Mouse (Mus musculus): Measurements from ENCODE around the gene Hoxa5. TPM values are rescaled to one million over a fixed set of nuclear protein-coding genes. Genes with fewer than 3 reads are reported as not detected.

Hoxa5 gene
- total RNA-seq, 2 experiments from 2014 or later = not detected

DNA sequence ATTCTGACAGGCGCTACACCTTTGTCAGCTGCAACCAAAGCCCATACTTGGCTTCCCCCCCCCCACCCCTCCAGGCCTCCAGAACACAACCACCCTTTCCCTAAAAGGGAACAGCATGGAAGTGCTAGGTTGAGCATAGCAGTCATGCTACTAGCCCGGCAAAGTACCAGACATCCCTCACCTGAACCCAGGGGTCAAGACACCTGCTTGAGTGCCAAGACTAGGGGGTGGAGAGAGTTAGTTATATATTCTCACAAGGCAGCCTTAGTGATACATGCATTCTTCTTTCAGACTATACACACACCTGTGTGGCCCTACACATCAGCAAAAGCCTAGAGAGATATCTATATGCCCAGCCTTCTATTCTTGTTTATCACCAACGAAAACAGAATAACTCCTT, 18.6 kb downstream of the Hoxa5 start:
- intact Hi-C loops (cut with DNase I) = no loop called here
- no peak for DNase-seq (ENCODE audit: low spot score in 2 of 2)

DNA sequence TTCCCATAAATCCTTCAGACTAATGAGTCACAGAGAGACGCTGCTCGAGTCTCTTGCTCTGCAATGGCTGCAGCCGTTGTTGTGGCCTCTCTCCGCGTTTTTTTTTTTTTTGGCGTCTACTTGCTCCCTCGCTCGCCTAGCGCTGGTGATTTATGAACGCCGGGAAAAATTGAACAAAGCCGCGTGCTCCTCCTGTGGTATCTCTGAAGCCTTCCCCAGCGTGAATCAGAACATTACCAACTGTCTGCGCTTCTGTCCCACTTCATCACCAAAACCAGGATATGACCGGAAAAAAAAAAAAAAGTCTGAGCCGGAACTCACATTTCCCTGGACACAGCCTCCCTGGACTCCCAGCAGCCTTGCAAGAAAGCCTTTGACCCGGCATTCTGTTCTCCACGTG, 19.2 kb downstream of the Hoxa5 start:
- no peak for DNase-seq (ENCODE audit: low spot score in 2 of 2)
- intact Hi-C loops (cut with DNase I) = no loop called here

DNA sequence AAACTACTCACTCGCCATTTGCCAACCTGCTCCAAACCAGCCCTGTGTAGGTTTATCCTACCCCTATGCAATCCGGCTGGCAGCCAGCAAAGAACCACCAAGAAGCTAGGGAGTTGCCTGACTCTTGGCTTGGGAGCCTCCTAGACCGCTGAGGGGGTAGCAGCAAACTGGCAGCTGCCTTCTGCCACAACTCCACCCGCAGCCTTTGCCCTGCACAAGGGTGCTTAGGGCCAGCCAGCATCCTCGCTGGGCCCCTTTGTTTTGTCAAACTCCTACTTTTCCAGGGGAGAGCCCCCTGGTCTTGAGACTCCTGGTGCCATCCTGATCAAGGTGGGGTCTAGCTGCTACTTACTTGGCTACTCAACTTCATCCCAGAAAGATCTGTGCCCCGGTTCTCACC, 19.7 kb downstream of the Hoxa5 start:
- intact Hi-C loops (cut with DNase I) = no loop called here
- DNase-seq (ENCODE audit: low spot score in 2 of 2) = no peak

DNA sequence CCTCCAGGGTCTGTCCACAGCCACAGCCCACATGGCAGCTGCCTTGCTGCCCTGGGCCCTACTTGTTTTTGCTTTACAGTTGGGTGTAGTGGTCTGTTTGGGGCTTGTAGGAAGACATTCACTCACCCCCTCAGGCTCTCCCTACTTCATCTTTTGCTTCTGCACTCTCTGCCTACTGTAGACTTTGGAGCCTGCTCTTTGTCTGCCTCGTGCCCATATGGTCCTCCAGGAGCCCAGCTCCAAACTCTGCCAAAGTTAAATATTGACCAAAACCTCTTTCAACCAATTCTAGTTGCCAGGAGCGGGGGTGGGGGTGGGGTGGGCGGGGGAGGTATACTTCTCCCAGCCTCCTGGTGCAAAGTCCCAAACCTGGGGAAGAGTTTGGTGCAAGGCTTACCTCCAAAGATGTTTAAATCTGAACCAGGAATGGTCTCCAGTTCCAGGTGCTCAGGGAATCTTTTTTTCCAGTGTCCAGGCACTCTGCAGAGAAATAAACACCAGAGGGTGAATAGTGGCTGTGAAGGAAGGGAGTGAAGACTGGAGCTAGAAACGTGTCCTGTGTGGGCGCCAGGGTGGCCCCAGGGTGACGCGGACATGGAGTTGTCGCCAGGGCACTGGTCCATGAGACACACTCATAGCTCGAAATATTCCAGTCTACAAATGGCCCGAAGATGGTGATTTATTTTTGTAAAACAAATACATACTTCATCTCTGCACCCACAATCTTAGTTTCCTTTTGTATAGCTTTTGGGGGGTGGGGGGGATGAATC, 20.9 kb downstream of the Hoxa5 start:
- no peak for DNase-seq (ENCODE audit: low spot score in 2 of 2)
- intact Hi-C loops (cut with DNase I) = no loop called here

DNA sequence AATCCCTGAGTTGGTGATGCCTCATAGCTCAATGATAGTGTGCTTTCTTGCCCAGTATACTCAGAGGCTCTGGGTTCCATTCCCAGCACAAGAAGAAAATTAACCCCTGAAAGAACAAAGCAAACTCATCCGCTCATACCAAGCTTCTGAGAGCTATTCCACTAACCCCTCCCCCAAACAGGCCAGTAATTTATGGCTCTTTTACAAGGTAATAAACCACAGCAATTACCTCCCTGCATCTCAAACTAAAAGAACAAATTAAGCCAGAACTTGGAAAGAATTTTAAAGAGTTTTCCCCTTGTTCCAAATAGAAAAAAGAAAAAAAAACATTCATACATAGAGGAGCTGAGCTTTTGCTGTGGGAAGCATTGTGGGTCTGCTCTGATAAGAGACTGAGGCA, 21.6 kb downstream of the Hoxa5 start:
- intact Hi-C loops (cut with DNase I) = no loop called here
- DNase-seq (ENCODE audit: low spot score in 2 of 2) = no peak

DNA sequence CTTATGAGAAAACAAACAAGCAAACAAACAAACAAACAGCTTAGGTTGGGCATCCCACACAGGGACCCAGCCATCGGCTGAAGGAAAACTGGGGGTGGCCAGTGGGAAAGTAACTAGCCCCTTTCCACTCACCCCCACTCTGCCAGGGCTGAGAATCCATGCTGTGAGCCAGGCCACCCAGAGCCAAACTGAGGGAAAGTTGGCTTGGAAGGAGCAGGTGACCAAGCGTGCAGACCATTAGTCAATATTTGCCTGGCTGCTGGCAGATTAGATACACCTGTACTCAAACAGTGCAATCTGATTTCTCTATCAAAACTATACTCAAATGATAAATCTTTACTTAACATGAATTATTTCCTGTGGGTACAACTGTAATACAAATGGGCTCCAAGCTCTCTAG, 22.4 kb downstream of the Hoxa5 start:
- intact Hi-C loops (cut with DNase I) = no loop called here
- DNase-seq (ENCODE audit: low spot score in 2 of 2) = no peak

DNA sequence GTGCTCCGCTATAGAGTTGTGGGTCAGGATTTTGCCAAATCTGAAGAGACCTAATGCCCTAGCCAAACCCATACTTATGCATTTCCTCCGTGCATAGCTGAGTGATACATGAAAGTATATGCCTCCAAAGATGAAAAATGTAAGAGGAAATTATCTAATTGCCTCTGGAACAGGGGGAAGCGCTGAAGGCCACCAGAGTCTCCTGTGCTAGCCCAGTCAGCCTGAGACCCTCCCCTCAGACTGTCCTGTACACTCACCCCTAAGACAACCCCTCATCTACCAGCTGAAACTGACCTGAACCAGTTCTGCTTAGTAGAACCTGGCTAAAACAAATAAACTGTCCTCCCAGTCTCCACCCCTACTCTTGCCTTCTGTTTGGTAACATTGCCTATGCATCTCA, 23.7 kb downstream of the Hoxa5 start:
- no peak for DNase-seq (ENCODE audit: low spot score in 2 of 2)
- intact Hi-C loops (cut with DNase I) = no loop called here

DNA sequence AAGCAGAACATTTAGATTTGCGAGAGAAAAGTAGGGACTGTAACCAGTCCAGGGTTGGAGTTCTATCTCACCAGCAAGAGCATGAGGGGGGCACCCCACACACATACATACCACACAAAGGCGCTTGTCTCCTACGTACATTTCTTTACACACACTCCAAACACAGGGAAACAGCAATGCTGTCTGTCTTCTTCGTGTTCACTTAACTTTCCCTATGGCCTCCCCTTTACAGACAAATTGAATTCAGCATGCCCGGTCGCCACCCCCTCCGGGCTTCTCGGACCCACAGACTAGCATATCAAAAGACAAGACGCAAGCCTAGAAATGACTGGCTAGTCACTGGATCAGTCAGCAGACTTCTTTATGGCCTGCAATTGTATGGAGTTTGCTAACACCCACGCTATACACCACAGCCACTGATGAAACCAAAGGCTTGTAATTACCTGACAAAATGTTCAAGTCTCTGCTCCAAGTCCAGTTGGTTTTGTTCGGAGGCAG, 24.1 kb downstream of the Hoxa5 start:
- DNase-seq (ENCODE audit: low spot score in 2 of 2) = no peak
- intact Hi-C loops (cut with DNase I) = no loop called here

DNA sequence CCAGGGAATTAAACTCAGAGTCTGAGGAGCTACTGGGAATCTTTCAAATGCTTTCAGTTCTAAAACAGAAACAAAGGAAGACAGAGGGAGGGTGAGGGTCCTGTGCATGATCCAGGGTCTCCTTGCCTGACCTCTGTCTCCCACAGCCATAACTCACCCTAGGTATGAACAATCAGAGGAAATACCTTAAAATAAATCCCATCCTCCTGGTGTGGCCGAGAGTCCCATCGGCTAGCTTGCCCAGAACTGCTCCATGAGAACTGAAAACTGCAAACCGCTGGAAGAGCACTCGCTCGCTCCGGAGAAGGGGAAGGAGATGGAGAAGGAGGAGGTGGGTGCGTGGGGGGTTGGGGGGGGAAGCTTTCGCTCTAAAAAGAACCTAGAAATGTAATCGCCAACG, 24.7 kb downstream of the Hoxa5 start:
- intact Hi-C loops (cut with DNase I) = no loop called here
- DNase-seq (ENCODE audit: low spot score in 2 of 2) = no peak

DNA sequence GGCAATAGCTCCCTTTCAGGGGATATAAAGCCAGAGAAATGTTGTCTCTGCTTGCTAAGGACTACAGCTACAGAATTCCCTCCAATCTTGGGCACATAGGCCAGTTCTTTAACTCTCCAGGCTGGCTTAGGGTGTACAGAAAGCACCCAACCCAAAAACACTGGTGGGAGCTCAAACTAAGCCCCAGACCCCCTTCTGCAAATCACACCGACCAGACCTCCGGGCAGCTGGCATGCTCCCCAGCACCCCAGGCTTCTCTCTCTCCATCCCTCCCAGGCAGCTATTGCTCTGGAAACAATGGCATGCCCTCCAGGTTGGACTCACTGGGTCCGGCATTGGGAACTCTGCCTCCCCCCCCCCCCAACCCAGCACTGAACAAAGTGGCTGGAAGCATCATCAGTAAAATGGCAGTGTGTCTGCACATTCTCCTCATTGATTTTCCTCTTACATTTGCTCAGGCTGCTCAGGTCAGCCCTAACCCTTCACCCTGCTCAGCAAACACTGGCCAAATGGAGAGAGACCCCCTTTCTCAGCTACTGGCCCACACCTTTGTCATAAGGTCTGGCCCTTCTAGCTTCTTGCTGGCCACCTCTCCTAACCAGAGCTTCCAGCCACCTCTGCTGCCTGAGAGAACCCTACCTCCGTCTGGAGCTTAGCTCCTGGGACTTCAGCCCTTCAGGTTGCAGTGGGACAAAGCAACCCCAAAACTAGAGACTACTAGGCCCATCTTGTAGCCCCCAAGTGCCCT, 25.3 kb downstream of the Hoxa5 start:
- no peak for DNase-seq (ENCODE audit: low spot score in 2 of 2)
- intact Hi-C loops (cut with DNase I) = no loop called here

DNA sequence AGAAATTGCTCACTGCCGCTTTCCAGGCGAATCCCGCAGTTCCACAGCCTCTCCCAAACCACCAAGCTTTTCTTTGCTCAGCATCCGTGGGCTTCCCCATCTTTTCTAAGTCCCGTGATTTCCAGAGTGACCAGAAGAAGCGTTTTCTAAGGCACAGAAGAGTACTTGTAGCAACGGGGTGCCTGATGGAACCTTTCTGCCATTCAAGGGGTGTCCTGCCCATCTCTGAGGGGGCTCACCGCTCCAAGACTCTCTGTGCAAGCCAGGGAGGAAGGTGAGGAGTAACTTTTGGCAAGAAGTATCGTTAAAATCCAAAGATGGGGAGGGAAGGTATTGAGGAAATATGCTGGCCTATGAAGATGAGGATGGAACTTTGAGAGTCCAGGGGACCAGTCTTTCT, 26.6 kb downstream of the Hoxa5 start:
- DNase-seq (ENCODE audit: low spot score in 2 of 2) = no peak
- intact Hi-C loops (cut with DNase I) = no loop called here

DNA sequence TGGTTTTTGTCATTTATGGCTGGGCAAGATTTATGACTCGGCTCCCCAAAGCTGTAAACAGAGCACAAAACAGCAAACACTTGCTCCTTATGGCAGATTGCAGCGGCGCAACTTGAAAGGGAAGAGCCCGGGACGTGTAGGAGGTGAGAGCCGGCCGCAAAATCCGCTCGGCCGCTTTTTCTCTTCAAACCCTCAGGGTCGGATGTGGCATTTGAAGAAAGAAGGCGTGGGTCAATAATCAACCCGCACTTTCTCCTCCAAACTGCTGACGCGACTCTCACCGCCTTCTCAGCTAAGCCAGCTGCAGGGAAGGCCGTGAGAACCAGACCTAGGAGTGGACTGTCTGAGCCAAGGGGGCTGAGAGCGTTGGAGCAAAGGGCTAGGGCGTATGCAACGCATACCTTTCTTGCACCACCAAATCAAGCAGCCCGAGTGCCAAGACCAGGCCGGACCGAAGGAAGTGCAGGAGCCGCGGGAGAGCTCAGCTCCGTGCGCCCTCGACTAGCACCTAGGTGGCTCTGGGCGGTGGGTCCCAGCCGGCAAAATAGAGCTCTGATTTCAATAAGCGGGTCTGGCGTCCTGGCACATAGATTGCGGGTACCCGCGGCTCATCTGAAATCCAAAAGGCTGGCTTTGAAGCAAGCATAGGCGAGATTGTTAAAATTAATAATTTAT, 27.2 kb downstream of the Hoxa5 start, which contains the start of gene 5730596B20Rik:
Gene 5730596B20Rik, plus strand, starts transcription at position 438 of the 675 bp plus-strand sequence.
- no peak for DNase-seq (ENCODE audit: low spot score in 2 of 2)
- intact Hi-C loops (cut with DNase I) = no loop called here

DNA sequence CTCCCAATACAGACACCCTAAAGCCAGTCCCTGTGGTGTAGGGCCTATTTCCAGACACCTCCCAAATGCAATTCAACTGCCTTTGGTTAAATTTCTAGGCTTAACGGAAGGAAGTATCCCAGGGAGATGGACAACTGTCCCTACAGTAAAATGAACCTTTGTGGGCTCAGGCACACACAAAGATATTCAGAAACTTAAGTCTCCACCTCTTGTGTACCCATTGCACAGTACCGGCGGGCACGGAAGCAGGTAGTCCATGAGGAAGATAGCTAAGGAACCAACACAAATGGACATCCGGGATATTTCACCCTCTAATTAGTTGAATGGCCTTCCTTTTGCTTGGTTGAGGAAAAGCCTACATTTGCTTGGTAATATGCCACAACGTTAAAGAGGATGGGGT, 28.0 kb downstream of the Hoxa5 start:
- intact Hi-C loops (cut with DNase I) = no loop called here
- no peak for DNase-seq (ENCODE audit: low spot score in 2 of 2)

DNA sequence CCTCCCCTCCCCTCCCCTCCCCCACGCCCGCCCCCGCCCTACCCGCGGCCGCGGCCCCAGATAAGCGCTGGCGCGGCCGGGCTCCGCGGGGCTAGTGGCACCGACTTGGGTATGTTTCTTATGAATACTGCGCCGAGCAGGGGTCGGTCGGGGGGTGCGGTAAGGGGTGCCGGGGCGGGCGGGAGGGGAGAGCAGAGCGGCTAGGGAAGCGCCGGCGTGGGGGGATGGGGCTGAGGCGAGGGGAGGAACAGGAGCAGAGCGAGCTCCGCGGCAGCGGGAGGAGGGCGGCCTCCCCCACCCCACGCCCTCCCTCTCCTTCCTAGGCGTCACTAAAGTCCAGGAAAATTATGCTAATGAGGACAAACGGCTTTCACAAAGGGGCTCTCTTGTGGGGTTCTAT, 28.5 kb downstream of the Hoxa5 start:
- no peak for DNase-seq (ENCODE audit: low spot score in 2 of 2)
- intact Hi-C loops (cut with DNase I) = no loop called here

DNA sequence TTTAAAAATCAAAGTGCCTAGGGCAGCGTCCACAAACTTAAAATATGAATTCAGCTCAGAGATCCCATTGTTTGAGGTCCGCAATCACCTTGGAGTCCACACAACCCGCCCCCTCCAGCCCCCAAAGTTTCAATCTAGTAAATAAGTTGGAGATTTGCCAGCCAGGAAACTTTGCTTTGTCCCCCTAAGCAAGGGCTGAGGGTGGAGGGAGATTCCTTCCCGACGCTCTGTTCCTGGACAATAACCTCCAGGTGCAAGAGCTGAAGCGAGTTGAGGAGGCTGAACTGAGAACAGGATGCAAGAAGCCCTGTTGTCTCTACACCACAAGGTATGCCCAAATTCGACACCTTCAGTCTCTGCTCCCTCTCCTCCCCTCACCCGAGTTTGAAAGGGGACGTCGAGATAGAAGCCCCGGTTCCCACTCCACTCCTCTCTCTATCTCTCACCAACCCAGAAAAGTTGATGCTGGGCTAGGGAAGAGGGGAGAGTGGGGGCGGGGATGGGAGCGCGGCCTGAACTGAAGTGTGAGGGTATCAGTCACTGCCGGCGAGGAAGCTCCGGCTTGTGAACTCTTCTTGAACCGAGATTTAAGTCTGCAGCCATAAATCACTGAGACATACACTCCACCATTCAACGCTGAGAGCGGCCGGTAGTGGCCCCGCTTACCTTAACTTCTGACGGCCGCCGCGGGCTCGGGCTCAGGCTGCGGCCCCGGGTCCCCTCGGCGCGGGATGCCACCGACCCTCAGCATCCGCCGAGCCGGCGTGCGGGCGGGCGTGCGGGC, 29.2 kb downstream of the Hoxa5 start:
- no peak for DNase-seq (ENCODE audit: low spot score in 2 of 2)
- intact Hi-C loops (cut with DNase I) = no loop called here

DNA sequence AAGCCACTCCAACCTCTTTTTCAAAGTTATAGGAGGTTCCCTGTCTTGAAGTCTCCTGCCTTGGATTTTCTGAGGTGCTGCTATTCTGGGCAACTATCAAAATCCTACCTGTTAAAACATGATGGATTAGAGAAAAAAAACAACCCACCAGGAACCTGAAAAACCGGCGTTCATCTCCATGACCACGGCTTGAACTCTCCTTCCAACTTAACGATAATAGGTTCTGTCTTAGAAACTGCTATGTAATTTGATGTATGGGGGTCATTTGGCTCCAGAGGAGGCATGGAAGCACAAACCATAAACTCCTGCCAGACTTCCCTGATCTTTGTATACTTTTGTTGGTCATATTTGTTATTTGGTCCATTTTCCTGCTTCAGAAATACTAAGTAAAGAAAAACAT, 30.7 kb downstream of the Hoxa5 start:
- intact Hi-C loops (cut with DNase I) = no loop called here
- no peak for DNase-seq (ENCODE audit: low spot score in 2 of 2)

DNA sequence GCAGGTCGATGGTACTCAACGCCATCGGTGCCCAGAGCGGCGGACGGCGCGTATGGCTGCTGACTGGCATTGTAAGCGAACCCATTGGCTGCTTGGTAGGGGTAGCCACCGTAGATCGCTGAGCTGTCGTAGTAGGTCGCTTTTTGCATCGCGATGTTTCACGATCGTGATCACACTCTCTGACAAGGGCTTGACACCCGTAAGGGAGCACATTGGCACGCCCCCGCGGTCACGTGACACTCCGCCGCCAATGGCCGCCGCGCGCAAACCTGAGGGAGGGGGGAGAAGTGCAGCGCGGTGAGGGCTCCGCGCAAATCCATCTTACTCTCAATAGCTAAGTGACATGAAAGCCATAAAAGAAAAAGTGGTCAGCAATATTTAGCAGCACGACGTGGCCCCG, 31.9 kb downstream of the Hoxa5 start:
- DNase-seq (ENCODE audit: low spot score in 2 of 2) = no peak
- intact Hi-C loops (cut with DNase I) = no loop called here

DNA sequence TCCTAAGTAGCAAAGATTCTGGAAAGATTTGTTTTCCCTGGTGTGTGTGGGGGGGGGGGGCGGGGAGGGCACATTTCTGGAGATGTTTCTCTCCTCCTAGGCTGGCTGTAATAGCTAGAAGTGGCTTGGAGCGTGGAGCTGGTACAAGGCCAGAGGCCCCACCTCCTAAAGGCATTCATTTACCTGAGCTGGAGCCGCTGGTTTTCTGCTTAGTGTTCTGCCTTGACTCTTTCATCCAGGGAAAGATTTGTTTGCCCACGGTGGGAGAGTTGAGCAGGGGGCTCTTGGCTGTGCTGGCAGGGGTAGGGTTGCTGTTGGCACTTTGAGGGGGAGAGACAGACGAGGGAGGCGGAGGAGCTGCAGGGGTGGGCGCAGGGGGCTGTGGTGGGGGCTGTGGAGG, 32.4 kb downstream of the Hoxa5 start:
- intact Hi-C loops (cut with DNase I) = no loop called here
- DNase-seq (ENCODE audit: low spot score in 2 of 2) = no peak

DNA sequence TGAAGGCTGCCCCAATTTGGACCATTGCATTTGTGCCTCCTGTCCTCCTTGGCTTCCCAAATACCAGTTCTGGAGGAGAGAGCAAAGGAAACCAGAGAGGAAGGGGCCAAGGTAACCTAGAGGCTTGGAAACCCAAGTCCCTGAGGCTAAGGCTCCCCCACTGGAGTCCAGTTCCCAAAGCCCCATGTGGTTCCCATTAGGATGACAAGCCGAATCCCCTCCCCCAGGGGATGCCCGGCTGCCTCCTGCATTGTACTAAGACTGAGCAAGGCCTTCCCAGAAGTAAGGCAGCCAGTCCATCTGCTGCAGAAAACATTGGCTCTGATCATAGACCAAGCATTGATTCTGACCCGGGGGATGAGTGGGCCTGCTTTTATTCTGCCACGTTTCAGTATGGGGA, 33.1 kb downstream of the Hoxa5 start:
- intact Hi-C loops (cut with DNase I) = no loop called here
- DNase-seq (ENCODE audit: low spot score in 2 of 2) = no peak

DNA sequence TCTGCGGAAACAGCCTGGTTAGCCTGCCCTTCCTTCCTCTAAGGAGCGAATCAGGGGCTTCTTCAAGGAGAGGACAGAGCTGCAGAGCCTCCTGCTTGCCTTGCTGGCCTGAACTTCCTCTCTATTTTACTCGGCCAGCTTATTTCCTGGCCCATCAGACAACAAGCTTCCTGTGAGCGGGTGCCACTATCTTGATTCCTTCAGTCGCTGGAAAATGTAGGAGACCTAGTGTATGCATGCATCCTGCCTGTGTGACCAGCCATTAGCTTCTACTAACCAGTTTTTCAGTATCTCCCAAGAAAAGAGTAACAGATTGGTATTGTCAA, 33.5 kb downstream of the Hoxa5 start:
- no peak for DNase-seq (ENCODE audit: low spot score in 2 of 2)
- intact Hi-C loops (cut with DNase I) = no loop called here
